Mouse (Mus musculus) bone marrow macrophage, adult 2 months (primary cell): Measurements from ENCODE around the gene Hist1h3f.
"Not testable (repeated sequence)": the region's sequence is repeated elsewhere in the genome, so short reads cannot be mapped to it uniquely, and the experiment has no call there.

Experiments
- CTCF ChIP-seq: IDR thresholded peaks from 2 replicates; pipeline ENCODE4 v1.5.1; 2012; ENCODE audit warnings: low read depth, mild to moderate bottlenecking, low read length, moderate library complexity
- POLR2A ChIP-seq: IDR thresholded peaks from 2 replicates; pipeline ENCODE4 v1.6.1; 2012; ENCODE audit warnings: mild to moderate bottlenecking, low read depth, low read length, borderline replicate concordance

- TF ChIP-seq CTCF, POLR2A: not testable (repeated sequence)
These were observed 4.0 kb upstream of the Hist1h3f start for GRCm38 (mm10) chr13:23539821-23540220.
